Mouse (Mus musculus): Measurements from ENCODE around the gene Fan1.

The Fan1 gene

GRCm38 (mm10) chr7:64327486-64327885 is 46.4 kb downstream of the Fan1 start:
- DNase-seq, result no peak

DNA sequence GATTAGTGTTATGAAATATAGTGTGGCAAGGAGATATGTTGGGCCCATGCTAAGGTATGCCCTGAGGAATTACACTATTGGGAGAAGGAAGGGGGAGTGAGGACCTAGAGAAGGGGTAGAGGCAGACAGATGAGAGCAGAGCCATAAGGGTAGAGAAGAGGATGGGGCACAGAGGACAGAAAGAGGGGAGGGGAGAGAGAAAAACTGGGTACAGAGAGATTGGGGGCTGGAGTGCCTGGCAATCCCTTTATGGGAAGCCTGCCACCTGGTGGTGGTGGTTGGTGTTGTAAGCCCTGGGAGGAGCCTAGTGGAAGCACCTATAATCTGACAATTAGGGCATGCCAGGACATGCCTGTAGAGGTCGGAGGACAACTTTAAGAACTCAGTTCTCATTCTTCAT is 47.0 kb downstream of the Fan1 start:
- peak; percentile 84 to 91 for DNase-seq

DNA sequence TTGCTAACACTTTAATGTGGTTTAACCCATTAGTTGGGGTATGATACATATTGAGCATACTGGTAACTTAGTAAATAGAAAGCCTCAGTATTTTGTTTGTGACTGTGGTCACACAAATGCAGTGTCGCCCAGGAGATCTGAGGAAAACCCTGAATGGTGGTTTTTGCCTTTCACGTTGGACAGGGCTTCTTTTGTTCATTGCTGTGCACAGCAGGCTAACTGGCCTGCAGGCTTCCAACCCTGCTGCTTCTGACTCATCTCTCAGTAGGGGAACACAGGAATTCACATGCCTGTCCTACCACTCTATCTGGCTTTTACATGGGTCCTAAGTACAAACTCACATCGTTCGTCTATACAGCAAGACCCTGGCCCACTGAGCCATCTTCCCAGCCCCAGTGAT is 52.2 kb downstream of the Fan1 start:
- peak; percentile 29 for DNase-seq

DNA sequence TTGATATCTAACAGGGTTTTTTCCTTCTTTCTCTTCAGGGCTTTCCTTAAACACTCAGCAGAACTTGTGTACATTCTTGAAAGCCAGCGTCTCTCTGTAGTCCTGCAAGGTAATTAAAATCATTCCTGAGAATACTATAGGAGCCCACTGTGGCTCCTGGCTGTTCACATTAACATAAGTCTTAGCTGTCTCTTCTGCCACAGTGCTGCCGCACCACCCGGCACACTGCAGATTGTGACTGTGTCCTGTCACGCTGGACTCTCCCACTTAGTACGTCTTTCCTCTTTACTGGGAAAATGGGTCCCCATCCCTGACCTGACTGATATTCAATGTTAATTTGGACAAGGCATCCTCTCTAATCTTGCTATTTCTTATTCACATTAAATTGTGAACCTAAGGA is 52.8 kb downstream of the Fan1 start:
- DNase-seq, result no peak

GRCm38 (mm10) chr7:64312811-64313210 is 61.1 kb downstream of the Fan1 start:
- DNase-seq, result no peak

DNA sequence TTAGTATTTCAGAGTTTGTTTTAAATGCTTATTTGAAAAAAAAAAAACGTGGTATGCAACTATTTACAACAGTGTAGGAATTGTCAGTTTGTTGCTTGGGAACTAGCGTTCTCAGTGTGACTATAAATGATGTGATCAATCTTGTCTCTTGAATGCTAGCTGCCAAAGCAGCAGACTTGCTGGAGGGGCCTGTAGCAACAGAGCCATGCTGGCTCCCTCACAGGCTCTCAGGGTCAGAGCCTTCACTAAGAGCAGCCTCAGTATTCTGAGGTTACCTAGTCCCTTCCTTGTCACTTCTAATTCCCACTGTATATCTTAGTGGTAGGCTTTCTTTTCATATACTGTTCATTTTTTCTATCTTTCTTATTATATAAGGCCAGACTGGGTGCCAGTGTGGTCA is 63.1 kb downstream of the Fan1 start:
- DNase-seq, result no peak

- no peak for DNase-seq
These were observed 63.7 kb downstream of the Fan1 start for GRCm38 (mm10) chr7:64310241-64310640.
